Mouse (Mus musculus) limb, embryonic 12.5 days (tissue): ENCODE measurements around the gene Zfp2. TPM values are rescaled to one million over a fixed set of nuclear protein-coding genes. Genes with fewer than 3 reads are reported as not detected.
A peak's percentile ranks its signal among the peaks of the same experiment; 100 is the strongest.

Experiments used
- ATAC-seq: fragments of 200-750 bp; cut with Nextera tagmentation; 2 replicates; pipeline ENCODE4 v1.8.0; 2017; ENCODE audit warnings: low read depth, moderate TSS enrichment; ENCODE audit not compliant: insufficient number of reproducible peaks, insufficient read depth, low FRiP score, low TSS enrichment
- H3K27ac ChIP-seq: fragments of 300-500 bp; sonication (generic); 2 replicates; pipeline ENCODE4 v1.5.1; 2016; ENCODE audit warnings: mild to moderate bottlenecking, moderate library complexity
- H3K27me3 ChIP-seq: fragments of 300-500 bp; sonication (generic); 2 replicates; pipeline ENCODE4 v1.6.1; 2016; ENCODE audit warnings: mild to moderate bottlenecking, moderate library complexity
- H3K36me3 ChIP-seq: fragments of 300-500 bp; sonication (generic); 2 replicates; pipeline ENCODE4 v1.6.1; 2016; ENCODE audit warnings: mild to moderate bottlenecking, moderate library complexity
- H3K4me1 ChIP-seq: fragments of 300-500 bp; sonication (generic); replicated peaks from 2 replicates; pipeline ENCODE4 v1.6.1; 2016
- H3K4me2 ChIP-seq: fragments of 300-500 bp; sonication (generic); 2 replicates; pipeline ENCODE4 v1.6.1; 2016; ENCODE audit warnings: mild to moderate bottlenecking, moderate library complexity
- H3K4me3 ChIP-seq: fragments of 300-500 bp; sonication (generic); replicated peaks from 2 replicates; pipeline ENCODE4 v1.5.1; 2016; ENCODE audit warnings: mild to moderate bottlenecking
- H3K9ac ChIP-seq: fragments of 300-500 bp; sonication (generic); replicated peaks from 2 replicates; pipeline ENCODE4 v1.6.1; 2016; ENCODE audit warnings: mild to moderate bottlenecking, moderate library complexity
- H3K9me3 ChIP-seq: fragments of 300-500 bp; sonication (generic); 2 replicates; pipeline ENCODE4 v1.6.1; 2016; ENCODE audit warnings: mild to moderate bottlenecking, moderate library complexity
- WGBS: fragments of 180-500 bp; shearing (Covaris S2); methylation state at CpG from one replicate; pipeline ENCODE4 v1.1.7; 2016; 5-methylcytosine and 5-hydroxymethylcytosine counted together
- polyA plus RNA-seq: library from polyadenylated mRNA; unstranded; fragments of >200 nt; fragmentation: Nextera tagmentation; extraction: Ambion mirVana; gene quantifications from 2 replicates; pipeline ENCODE4 v1.2.1, GENCODE M21; 2016

Zfp2 gene
- polyA plus RNA-seq, 1 experiment from 2014 or later, result 16.5 TPM

- H3K27me3 ChIP-seq, result peaks cover 76% of the 10 kb centered on the region
- peak overlapping the region; percentile 88 for H3K4me2 ChIP-seq
- no peaks in the 10 kb centered on the region for H3K36me3 ChIP-seq
- ATAC-seq, result no peak
- under 1% methylated on average over 72 of the region's 72 CpGs for WGBS
- peak overlapping the region; percentile 48; the same call in 1 of the 2 replicates for H3K9ac ChIP-seq
- H3K4me3 ChIP-seq, result peak overlapping the region; percentile 48
- H3K4me1 ChIP-seq, result peaks cover 14% of the 10 kb centered on the region
- no peak overlapping the region for H3K27ac ChIP-seq
- H3K9me3 ChIP-seq, result peaks cover 7% of the 10 kb centered on the region; the same call in 1 of the 2 replicates
Observed at GRCm38 (mm10) chr11:50850989-50851601, 64.9 kb downstream of the Zfp2 start.

- WGBS, result 1% methylated on average over 11 of the region's 11 CpGs
- Histone ChIP-seq H3K4me3 (peak within 1 kb of the TSS; percentile 48), H3K36me3 (no peaks in the 10 kb centered on the region), H3K27ac (no peak within 1 kb of the TSS), H3K27me3 (peaks cover 85% of the 10 kb centered on the region), H3K4me2 (peak within 1 kb of the TSS; percentile 88), H3K9ac (peak within 1 kb of the TSS; percentile 48; the same call in 1 of the 2 replicates), H3K4me1 (peaks cover 14% of the 10 kb centered on the region), H3K9me3 (peaks cover 7% of the 10 kb centered on the region; the same call in 1 of the 2 replicates)
- no peak for ATAC-seq
Observed at GRCm38 (mm10) chr11:50850177-50850735, 65.7 kb downstream of the Zfp2 start, which contains the start of gene Grm6. Gene Grm6 (plus strand): TSS chr11:50850685.

GRCm38 (mm10) chr11:50849310-50849709, 66.7 kb downstream of the Zfp2 start:
- Histone ChIP-seq H3K27me3 (peaks cover 84% of the 10 kb centered on the region), H3K4me1 (peaks cover 14% of the 10 kb centered on the region), H3K36me3 (no peaks in the 10 kb centered on the region), H3K27ac (no peak overlapping the region), H3K9ac (no peak overlapping the region), H3K4me2 (no peak overlapping the region), H3K9me3 (peaks cover 7% of the 10 kb centered on the region; the same call in 1 of the 2 replicates), H3K4me3 (no peak overlapping the region)
- ATAC-seq, result no peak
- 4% methylated on average over 10 of the region's 10 CpGs for WGBS

Other genes starting within 250 kb of the Zfp2 start
- gene Zfp354c, start 88.4 kb downstream of the Zfp2 start, polyA plus RNA-seq, result 56.1 and 61.0 TPM in 2 replicates
- gene Zfp879, start 74.6 kb downstream of the Zfp2 start, polyA plus RNA-seq, result 1.2 TPM in 2 replicates
- gene Grm6, start 65.5 kb downstream of the Zfp2 start, polyA plus RNA-seq, result 0.05 TPM in 1 of 2 replicates, not detected in the other
- gene Zfp454, start 28.5 kb downstream of the Zfp2 start, polyA plus RNA-seq, result 14.3 and 15.1 TPM in 2 replicates
- gene Zfp354b, start 15.5 kb upstream of the Zfp2 start, polyA plus RNA-seq, result 1.4 and 1.8 TPM in 2 replicates
- gene 4933414I15Rik, start 27.6 kb upstream of the Zfp2 start, polyA plus RNA-seq, result not detected in 2 replicates
- not detected in 2 replicates for gene Prop1, start 37.6 kb upstream of the Zfp2 start, polyA plus RNA-seq
- not detected in 2 replicates for gene Olfr1378, start 50.4 kb upstream of the Zfp2 start, polyA plus RNA-seq
- gene Olfr1377, start 65.8 kb upstream of the Zfp2 start, polyA plus RNA-seq, result not detected in 2 replicates
- gene Olfr51, start 87.4 kb upstream of the Zfp2 start, polyA plus RNA-seq, result not detected in 2 replicates
- not detected in 2 replicates for gene Olfr54, start 98.1 kb upstream of the Zfp2 start, polyA plus RNA-seq
- not detected in 2 replicates for gene Olfr1375, start 131.9 kb upstream of the Zfp2 start, polyA plus RNA-seq
- 9.8 and 10.3 TPM in 2 replicates for gene Zfp354a, start 143.1 kb upstream of the Zfp2 start, polyA plus RNA-seq